Mouse (Mus musculus) embryonic stem cell, embryonic (primary cell): ENCODE results near the gene Paxx.

Experiments used
- CTCF ChIA-PET, 4 experiments: fragments of 300-600 bp in 2 of 4; fragments of 350-600 bp in 2 of 4; sonication (Branson Sonifier 250); formaldehyde crosslinking; loops; one replicate each; lab custom pipeline; 2022; ENCODE audit warnings: inconsistent platforms in 2 of 4; lab: Charles Lee
- POLR2A ChIA-PET, 4 experiments: fragments of 300-600 bp in 2 of 4; fragments of 350-600 bp in 2 of 4; sonication (Branson Sonifier 250); formaldehyde crosslinking; loops; one replicate each; lab custom pipeline; 2022; ENCODE audit warnings: antibody characterized with exemption in 4 of 4, inconsistent platforms in 1 of 4; lab: Charles Lee

Gene Paxx

DNA sequence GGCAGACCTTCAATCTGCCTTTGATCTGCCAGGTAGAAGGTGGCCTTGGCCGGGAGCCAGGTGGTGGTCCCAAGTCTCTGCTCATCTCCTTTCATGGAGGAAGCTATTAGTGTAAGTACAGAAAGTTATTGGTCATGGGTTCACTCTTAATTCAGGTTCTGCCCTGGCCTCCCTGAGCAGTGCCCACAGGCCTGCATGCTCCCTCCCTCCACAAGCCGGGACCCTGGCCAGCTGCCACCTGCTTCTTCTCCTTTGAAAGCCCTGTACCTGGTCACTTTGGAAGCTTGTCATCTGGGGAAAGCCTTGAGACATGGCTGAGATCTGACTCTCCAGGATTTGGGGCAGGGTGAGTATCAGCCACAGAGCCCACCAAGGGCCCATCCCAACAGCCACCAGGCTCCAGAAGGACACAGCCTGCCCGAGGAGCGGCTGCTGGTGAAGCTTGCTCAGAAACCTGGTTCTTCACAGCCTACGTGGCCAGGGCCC is 32.6 kb upstream of the Paxx start, which contains the start of gene Lcn12:
Gene Lcn12 (minus strand): TSS at position 436 of the 486 bp plus-strand sequence.
- POLR2A ChIA-PET = no interaction called here
- CTCF ChIA-PET = interaction anchor here in 1 of 4 experiments (0.6 kb wide), 1 partner anchor 99 kb away, joined by 3 read pairs; no protein-coding TSS in a partner anchor

DNA sequence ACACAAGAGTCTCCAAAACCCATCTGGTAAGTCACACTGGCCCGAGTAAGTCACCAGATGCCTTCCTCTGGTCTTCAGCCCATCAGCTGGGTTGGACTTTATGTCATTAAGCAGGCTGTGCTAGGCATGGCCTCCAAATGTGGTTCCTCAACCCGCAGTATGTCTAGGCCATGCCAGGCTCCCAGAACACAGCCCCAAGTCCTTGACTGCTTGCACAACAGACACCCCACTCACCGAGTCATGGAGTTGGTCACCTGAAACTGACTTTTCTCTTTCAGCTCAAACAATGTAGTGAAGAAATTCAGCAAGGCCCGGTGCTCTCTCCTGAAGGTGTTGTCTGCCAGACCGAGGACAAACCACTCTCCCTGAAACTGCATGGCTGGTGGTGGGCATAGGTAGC is 32.1 kb upstream of the Paxx start:
- ChIA-PET CTCF (no interaction called here), POLR2A (no interaction called here)

DNA sequence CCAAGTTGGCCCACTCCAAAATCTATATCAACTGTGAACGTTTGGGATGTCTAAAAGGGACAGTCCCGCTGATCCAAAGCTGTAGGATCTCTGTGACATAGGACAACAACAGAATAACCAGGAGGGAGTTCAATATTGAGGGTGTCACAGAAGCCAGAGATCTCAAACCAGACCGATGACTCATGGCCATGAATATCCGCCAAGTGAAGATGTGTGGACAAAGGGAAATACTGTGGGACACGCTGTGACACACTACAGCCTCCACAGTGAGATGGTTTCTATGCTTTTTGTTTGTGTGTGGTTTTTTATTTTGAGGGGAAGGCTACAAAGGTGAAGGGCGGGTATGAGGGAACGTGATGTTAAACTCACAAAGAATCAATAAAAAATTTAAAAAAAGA is 27.8 kb upstream of the Paxx start:
- ChIA-PET CTCF (interaction anchor here in 1 of 4 experiments (1.1 kb wide), 1 partner anchor 18 kb away, joined by 5 read pairs; no protein-coding TSS in a partner anchor), POLR2A (interaction anchor here in 1 of 4 experiments (0.6 kb wide), 1 partner anchor 23 kb away, joined by 3 read pairs; no protein-coding TSS in a partner anchor)

DNA sequence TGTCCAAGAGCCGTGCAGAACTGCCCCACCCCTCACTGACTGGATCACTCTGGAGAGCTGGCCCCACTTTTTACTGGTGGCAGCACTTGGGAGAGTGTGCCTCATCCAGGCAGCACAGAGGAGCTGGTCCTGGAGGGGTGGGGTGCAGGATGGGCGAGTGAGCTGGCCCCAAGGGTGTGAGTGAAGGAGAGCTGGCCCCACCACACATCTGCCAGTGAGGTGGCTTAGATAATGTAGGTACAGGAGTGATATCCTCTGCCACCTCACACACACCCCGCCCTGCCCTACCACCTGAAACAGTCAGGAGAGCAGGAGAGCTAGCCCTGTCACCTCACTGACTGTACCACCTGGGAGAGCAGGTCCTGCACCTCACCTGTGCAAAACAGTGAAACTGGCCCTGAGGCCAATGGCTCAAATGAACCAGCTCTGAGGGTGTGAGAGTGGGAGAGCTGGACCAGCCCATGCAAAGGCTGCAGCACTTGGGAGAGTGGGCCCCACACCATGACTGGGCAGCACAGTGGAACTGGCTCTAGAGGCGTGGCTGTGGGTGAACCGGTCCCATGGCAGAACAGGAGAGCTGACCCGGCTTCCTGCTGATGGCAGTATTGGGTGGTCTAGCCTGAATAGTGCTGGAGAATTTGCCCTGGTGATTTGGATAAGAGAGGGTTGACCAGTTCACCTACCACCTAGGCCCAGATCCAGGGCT is 27.2 kb upstream of the Paxx start:
- CTCF ChIA-PET = no interaction called here
- POLR2A ChIA-PET = interaction anchor here in 1 of 4 experiments (0.6 kb wide), 1 partner anchor 22 kb away, joined by 3 read pairs; no protein-coding TSS in a partner anchor

DNA sequence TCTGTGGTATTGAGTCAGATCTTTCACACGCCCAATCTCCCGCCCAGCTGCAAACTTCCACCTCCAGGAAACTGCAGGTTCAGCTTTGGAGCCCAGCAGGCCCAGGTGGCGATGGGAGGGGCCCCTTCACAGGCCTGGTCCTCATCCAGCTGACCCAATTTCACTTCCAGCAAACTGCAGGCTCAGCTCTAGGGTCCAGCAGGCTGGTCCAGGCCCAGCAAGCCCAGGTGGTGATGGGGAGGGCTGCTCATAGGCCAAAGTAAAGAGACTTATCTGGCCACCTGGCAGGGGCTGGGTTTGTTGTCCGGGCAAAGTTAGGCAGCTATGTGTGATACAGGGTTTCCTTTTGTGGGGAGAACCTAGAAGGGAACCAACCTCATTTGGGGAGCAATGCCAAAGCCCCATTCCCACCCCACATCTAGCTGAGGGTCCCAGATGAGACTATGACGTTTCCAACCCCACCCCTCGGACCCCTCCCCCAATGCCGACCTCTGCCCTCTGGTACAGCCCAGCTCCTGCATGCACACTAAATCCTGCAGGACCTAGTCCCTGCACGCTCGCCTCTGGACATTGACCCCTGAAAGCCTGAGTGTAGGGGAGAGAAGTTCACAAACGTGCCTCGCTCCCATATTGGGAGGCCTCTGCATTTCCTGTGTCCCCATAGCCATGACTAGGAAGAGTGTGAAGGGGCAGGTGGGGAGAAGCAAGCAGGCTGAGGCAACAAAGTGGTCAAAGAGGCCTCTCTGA is 24.2 kb upstream of the Paxx start:
- ChIA-PET POLR2A (interaction anchor here in 2 of 4 experiments (0.6 to 0.7 kb wide), 2 partner anchors 13 to 64 kb away, joined by 4 to 6 read pairs; no protein-coding TSS in a partner anchor), CTCF (interaction anchor here in 2 of 4 experiments (0.6 to 1.6 kb wide), 4 partner anchors 14 to 192 kb away, joined by 3 to 7 read pairs (median 4); partner anchors contain the start of gene Fbxw5 (in 1 of the 2))

DNA sequence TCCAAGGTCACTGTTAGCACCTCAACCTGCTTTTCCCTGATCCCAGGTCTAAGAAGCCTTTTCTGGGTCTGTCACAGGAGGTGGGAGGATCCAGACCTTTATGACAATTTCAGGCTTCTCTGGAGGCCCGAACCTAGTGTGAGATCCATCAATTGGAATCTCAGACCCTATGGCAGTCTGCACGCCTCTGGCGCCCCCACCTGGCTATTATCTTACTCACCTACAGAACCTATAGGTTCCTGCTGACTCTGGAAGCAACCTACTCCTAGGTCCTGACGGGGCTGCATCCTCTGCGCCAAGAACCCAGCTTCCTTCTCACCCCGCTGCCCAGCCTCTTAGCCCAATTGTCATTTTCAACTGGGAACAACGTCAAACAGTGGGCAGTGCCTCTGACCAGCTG is 22.1 kb upstream of the Paxx start:
- POLR2A ChIA-PET = interaction anchor here in 1 of 4 experiments (0.8 kb wide), 1 partner anchor 63 kb away, joined by 3 read pairs; no protein-coding TSS in a partner anchor
- CTCF ChIA-PET = interaction anchor here in 3 of 4 experiments (0.7 to 1.4 kb wide), 5 partner anchors 16 to 106 kb away, joined by 3 to 6 read pairs (median 4); partner anchors contain the start of gene Clic3 (in 1 of the 3)

DNA sequence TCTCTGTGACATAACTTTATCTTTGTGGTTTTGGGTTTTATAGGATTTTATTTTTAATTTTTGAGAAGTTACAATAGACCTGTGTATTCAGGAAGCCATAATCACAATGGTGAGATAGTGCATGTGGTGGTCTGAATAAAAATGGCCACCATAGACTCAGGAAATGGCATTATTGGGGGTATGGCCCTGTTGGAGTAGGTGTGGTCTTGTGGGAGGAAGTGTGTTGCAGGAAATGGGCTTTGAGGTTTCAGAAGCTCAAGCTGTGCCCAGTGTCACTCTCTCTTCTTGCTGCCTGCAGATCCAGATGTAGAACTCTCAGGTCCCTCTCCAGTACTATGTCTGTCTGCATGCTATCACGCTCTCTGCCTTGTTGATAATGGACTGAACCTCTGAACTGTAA is 19.6 kb upstream of the Paxx start:
- CTCF ChIA-PET = interaction anchor here in 1 of 4 experiments (1.2 to 2.0 kb wide), 2 partner anchors 52 to 55 kb away, joined by 4 to 6 read pairs; partner anchors contain the start of gene Abca2
- POLR2A ChIA-PET = interaction anchor here in 1 of 4 experiments (1.4 to 1.5 kb wide), 2 partner anchors 24 to 58 kb away, joined by 3 read pairs; partner anchors contain the start of gene Clic3

DNA sequence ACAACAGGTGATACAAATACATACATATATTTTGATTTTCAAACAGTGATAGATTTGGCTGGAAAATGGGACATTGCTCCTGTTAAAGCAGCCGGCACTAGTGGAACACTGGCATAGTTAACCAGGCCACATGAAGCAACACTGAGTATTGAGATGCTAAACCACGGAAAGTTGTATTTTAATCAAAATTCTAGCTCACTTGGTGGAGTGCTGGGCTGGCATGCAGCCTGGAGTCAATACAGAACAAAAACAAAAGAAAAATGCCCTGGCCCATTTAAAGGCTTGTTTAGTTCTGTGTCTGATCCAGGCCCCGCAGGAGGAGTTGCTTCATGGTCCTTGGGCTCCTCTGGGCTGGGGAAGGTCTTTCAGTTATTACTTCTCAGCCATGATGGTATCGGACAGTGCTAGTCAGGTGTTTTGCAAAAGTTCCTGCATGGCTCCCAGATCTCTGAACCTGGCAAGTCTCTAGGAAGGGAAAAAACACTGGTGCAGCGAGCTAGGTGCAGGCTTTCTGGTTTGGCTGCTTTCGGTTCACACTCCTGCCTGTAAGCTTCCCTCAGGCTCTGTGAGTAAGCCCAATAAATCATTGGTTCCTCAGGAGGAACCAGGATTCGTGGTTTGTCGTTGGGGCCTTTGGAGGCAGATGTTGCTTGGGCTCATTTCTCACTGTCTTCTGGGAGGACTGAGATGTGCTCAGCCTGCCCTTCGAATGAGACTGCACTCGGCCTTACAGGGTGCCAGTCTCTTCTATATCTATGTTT is 18.8 kb upstream of the Paxx start:
- ChIA-PET POLR2A (interaction anchor here in 1 of 4 experiments (0.6 to 1.5 kb wide), 2 partner anchors 57 to 179 kb away, joined by 3 read pairs; no protein-coding TSS in a partner anchor), CTCF (interaction anchor here in 3 of 4 experiments (0.6 to 1.2 kb wide), 3 partner anchors 52 to 95 kb away, joined by 3 to 5 read pairs (median 4); partner anchors contain the start of genes Abca2 (in 1 of the 3), Mamdc4 (in 1 of the 3) and Phpt1 (in 1 of the 3))

DNA sequence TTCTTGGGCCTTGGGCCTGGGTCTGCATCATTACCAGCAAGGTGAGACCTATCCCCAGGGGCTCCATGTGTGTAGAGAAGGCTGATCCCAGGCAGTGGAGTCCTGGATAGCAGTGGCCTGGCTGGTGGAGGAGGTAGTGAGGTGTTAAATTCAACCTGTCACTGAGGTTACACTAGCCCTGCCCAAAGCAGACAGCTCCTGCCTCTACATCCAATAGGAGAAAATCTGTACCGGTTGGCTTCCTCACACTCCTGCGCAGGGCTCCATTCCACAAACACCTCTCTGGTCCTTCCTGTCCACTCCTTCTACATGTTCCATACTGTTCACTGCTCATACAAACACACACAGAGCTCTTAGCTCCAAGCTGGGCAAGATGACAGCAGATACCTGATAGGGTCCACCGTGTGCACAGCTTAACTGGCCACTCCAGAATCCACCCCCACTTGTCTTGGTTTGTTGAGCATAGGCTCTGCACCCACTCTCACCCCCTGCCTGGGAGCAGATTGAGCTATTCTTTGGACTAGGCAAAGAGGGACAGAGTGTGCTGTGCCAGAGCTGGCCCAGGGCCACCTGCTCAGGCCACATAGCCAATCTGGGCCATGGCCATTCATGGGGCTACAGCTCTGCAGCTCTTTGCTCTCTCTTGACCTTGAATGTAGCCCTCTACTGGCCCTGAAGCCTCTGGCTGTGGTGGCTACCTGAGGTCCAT is 17.2 kb upstream of the Paxx start:
- ChIA-PET POLR2A (no interaction called here), CTCF (no interaction called here)

DNA sequence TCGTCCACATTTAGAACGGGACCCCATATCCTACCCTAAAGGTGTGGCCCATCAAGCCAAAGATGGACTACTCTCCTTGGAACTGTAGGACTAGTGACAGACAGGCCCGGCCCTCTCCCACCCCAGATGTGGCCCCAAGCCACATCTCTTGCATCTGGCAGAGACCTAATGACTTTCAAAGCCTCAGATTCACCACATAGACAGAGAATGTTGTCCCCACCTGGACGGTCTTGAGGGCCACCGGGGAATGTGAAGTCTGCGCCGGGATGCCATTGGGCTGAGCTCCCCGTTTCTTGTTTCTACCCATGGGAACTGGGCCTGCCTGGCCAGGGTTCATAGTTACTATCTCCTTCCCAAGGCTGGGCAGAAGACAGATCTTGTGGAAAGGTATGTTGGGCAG is 16.6 kb upstream of the Paxx start:
- CTCF ChIA-PET = interaction anchor here in 1 of 4 experiments (0.7 kb wide), 1 partner anchor 165 kb away, joined by 3 read pairs; no protein-coding TSS in a partner anchor
- POLR2A ChIA-PET = no interaction called here

DNA sequence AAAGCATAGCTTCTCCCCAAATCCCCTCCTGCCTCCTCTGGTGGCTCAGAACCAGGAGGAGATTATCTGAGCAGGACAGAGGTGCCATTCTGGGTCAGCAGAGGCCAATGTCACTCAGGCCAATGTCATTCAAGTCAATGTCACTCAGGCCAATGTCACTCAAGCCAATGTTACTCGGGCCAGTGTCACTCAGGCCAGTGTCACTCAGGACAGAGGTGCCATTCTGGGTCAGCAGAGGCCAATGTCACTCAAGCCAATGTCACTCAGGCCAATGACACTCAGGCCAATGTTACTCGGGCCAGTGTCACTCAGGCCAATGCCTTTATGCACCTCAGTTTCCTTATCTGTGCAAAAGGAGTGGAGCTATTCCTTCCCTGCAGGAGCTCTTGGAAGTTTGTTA is 11.7 kb upstream of the Paxx start:
- ChIA-PET POLR2A (interaction anchor here in 2 of 4 experiments (0.8 kb wide), 2 partner anchors 22 to 100 kb away, joined by 3 read pairs; partner anchors contain the start of gene Sapcd2 (in 1 of the 2)), CTCF (no interaction called here)

DNA sequence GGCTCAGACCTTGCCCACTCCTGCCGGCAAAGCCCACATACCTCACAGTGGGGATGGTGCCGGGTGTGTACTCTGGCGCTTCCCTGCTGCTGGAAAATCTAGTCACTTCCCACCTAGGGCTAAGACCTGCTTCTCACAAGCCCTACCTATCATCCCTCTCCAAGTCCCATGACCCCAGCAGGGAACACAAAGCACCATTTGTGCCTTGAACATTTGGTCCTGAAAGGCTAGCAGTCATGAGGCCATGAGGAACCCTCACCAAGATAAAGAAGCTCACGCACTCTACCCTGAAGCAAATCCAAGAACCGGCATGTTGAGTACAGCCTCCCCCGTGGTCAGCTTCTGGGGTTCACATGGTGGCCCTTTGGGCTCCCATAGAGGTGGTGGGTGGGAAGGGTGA is 9.1 kb upstream of the Paxx start, which contains the start of gene Ptgds:
Gene Ptgds (minus strand): TSS at position 78 of the 400 bp plus-strand sequence.
- POLR2A ChIA-PET = interaction anchor here in 3 of 4 experiments (0.7 to 2.3 kb wide), 4 partner anchors 9 to 77 kb away, joined by 3 to 9 read pairs (median 6); partner anchors contain the start of genes Paxx (in 2 of the 3) and Traf2 (in 1 of the 3)
- CTCF ChIA-PET = interaction anchor here in 1 of 4 experiments (0.6 kb wide), 1 partner anchor 49 kb away, joined by 4 read pairs; no protein-coding TSS in a partner anchor

DNA sequence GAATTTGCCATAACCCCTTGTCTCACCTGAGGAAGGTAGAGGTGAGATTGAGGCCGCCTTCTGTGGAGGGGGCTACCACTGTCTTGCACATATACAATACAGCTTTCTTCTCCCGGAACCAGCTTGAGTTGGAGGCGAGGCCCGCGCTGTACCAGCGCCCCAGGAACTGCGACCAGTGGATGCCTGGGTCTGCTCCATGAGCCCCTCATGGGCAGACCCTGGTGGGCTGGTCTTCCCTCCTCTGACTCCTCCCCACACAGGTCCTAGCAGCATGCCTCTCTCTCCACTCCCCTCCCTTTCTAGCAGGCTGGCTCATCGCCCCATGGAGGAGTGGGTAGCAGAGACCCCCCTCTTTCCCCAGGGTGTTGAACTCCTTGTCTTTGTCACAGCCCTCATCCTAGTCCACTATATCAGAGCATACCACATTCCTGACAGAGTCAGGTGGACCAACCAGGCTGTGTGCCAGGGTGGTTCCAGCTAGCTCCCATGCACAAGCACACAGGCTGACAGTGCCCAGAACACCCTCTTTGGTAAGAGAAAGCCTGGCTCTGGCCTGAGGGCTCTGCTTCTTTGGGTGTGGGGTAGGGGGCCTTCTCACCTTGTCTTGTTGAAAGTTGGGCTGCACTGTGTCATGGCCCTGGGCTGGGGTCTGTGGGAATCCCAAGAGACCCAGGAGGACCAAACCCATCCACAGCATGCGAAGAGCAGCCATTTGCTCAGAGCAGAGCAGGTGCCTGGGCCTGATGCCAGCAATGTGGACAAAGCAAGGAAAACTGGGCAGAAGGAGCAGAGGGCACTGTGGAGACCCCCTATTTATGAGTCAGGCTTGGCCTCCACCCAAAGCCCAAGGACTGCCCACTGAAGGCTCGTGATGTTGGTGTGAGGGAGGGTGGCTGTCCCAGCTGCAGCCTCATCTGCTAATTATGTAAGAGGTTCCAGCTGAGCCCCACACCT is 8.3 kb upstream of the Paxx start:
- POLR2A ChIA-PET = interaction anchor here in 3 of 4 experiments (0.5 to 2.3 kb wide), 6 partner anchors 8 to 270 kb away, joined by 3 to 9 read pairs (median 5); partner anchors contain the start of genes Paxx (in 2 of the 3) and Traf2 (in 1 of the 3)
- CTCF ChIA-PET = interaction anchor here in 1 of 4 experiments (0.6 kb wide), 1 partner anchor 48 kb away, joined by 4 read pairs; no protein-coding TSS in a partner anchor

DNA sequence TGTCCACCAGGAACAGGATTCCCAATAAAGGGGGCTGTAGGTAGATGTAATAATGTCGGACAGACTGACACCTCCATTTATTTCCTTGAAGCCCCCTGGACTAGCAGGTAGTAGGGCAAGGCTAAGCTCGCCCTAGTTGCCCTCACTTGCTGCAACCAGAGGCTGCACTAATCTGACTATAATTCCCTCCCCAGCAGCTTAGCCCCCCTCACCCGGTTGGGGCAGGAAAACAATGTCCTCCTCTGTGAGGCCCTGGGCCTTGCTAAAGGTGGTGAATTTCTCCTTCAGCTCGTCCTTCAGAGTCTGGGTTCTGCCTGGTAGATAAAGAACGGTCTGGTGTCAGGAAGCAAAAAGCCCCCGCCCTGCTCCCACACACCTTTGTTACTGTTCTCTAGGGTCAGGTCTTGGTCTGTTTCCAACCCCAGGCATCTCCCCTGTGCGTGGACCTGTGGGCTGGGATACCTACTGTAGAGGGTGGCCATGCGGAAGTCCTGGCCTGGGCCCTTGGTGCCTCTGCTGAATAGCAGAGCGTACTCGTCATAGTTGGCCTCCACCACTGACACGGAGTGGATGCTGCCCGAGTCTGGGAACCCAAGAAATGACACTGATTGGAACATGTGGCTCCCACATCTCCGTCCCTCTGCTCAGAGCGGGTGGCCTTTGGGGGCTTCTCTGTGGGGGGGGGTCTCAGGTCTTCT is 6.9 kb upstream of the Paxx start:
- POLR2A ChIA-PET = interaction anchor here in 2 of 4 experiments (0.7 to 2.1 kb wide), 5 partner anchors 11 to 79 kb away, joined by 3 to 5 read pairs (median 4); partner anchors contain the start of genes C8g (in 1 of the 2), Clic3 (in 1 of the 2) and Traf2 (in 1 of the 2)
- CTCF ChIA-PET = interaction anchor here in 1 of 4 experiments (0.9 kb wide), 1 partner anchor 41 kb away, joined by 3 read pairs; no protein-coding TSS in a partner anchor
